Mouse (Mus musculus) neural tube, embryonic 12.5 days (tissue): ENCODE results near the gene Has3. TPM values are rescaled to one million over a fixed set of nuclear protein-coding genes. Genes with fewer than 3 reads are reported as not detected.

Experiments
- ATAC-seq: fragments of 200-750 bp; cut with Nextera tagmentation; 2 replicates; pipeline ENCODE4 v1.8.0; 2017; ENCODE audit warnings: low read depth, mild to moderate bottlenecking, moderate TSS enrichment, moderate library complexity; ENCODE audit not compliant: low FRiP score
- H3K27ac ChIP-seq: fragments of 300-500 bp; sonication (generic); 2 replicates; pipeline ENCODE4 v1.5.1; 2016
- H3K27me3 ChIP-seq: fragments of 300-500 bp; sonication (generic); replicated peaks from 2 replicates; pipeline ENCODE4 v1.6.1; 2016; ENCODE audit warnings: mild to moderate bottlenecking
- H3K36me3 ChIP-seq: fragments of 300-500 bp; sonication (generic); 2 replicates; pipeline ENCODE4 v1.6.1; 2016; ENCODE audit warnings: mild to moderate bottlenecking
- H3K4me1 ChIP-seq: fragments of 300-500 bp; sonication (generic); 2 replicates; pipeline ENCODE4 v1.6.1; 2016
- H3K4me2 ChIP-seq: fragments of 300-500 bp; sonication (generic); replicated peaks from 2 replicates; pipeline ENCODE4 v1.6.1; 2016; ENCODE audit warnings: mild to moderate bottlenecking
- H3K4me3 ChIP-seq: fragments of 300-500 bp; sonication (generic); 2 replicates; pipeline ENCODE4 v1.5.1; 2016
- H3K9ac ChIP-seq: fragments of 300-500 bp; sonication (generic); 2 replicates; pipeline ENCODE4 v1.6.1; 2016; ENCODE audit warnings: mild to moderate bottlenecking
- H3K9me3 ChIP-seq: fragments of 300-500 bp; sonication (generic); 2 replicates; pipeline ENCODE4 v1.6.1; 2016; ENCODE audit warnings: mild to moderate bottlenecking
- WGBS: fragments of 180-500 bp; shearing (Covaris S2); methylation state at CpG from one replicate; pipeline ENCODE4 v1.1.7; 2016; 5-methylcytosine and 5-hydroxymethylcytosine counted together
- polyA plus RNA-seq: library from polyadenylated mRNA; unstranded; fragments of >200 nt; fragmentation: Nextera tagmentation; extraction: Ambion mirVana; gene quantifications from 2 replicates; pipeline ENCODE4 v1.2.1, GENCODE M21; 2016

The Has3 gene
- polyA plus RNA-seq, 1 experiment from 2014 or later, result 0.27 TPM

- H3K4me3 ChIP-seq, result peak overlapping the region; percentile 91
- H3K9me3 ChIP-seq, result no peaks in the 10 kb centered on the region
- H3K4me2 ChIP-seq, result peak overlapping the region; percentile 76
- H3K4me1 ChIP-seq, result peaks cover 14% of the 10 kb centered on the region; the same call in 1 of the 2 replicates
- 1% methylated on average over 15 of the region's 15 CpGs for WGBS
- peaks cover 7% of the 10 kb centered on the region for H3K36me3 ChIP-seq
- ATAC-seq, result peak; percentile 23; the same call in 1 of the 2 replicates
- peak overlapping the region; percentile 97 for H3K9ac ChIP-seq
- no peaks in the 10 kb centered on the region for H3K27me3 ChIP-seq
- H3K27ac ChIP-seq, result peak overlapping the region; percentile 79; the same call in 1 of the 2 replicates
Measured at GRCm38 (mm10) chr8:106892210-106892805, 22.3 kb downstream of the Has3 start.

- H3K36me3 ChIP-seq, result peaks cover 13% of the 10 kb centered on the region
- no peaks in the 10 kb centered on the region for H3K9me3 ChIP-seq
- peak overlapping the region; percentile 79 for H3K27ac ChIP-seq
- peak overlapping the region; percentile 76 for H3K4me2 ChIP-seq
- H3K4me1 ChIP-seq, result peaks cover 14% of the 10 kb centered on the region; the same call in 1 of the 2 replicates
- H3K9ac ChIP-seq, result peak overlapping the region; percentile 97
- WGBS, result 1% methylated on average over 57 of the region's 57 CpGs
- no peaks in the 10 kb centered on the region for H3K27me3 ChIP-seq
- ATAC-seq, result peak; percentile 86
- H3K4me3 ChIP-seq, result peak overlapping the region; percentile 91
Measured at GRCm38 (mm10) chr8:106892806-106893451, 22.9 kb downstream of the Has3 start.

GRCm38 (mm10) chr8:106893481-106894156 lies 23.6 kb downstream of the Has3 start, which contains the start of gene Utp4:
Gene Utp4 (plus strand): TSS chr8:106893636.
- H3K9ac ChIP-seq, result peak within 1 kb of the TSS; percentile 97
- under 1% methylated on average over 63 of the region's 63 CpGs for WGBS
- peaks cover 20% of the 10 kb centered on the region for H3K36me3 ChIP-seq
- peak within 1 kb of the TSS; percentile 76 for H3K4me2 ChIP-seq
- peak within 1 kb of the TSS; percentile 79 for H3K27ac ChIP-seq
- peak within 1 kb of the TSS; percentile 91 for H3K4me3 ChIP-seq
- peak; percentile 95 for ATAC-seq
- no peaks in the 10 kb centered on the region for H3K9me3 ChIP-seq
- no peaks in the 10 kb centered on the region for H3K27me3 ChIP-seq
- H3K4me1 ChIP-seq, result peaks cover 14% of the 10 kb centered on the region; the same call in 1 of the 2 replicates

- no peak overlapping the region for H3K4me2 ChIP-seq
- WGBS, result 84% methylated on average over 5 of the region's 5 CpGs
- no peaks in the 10 kb centered on the region for H3K27me3 ChIP-seq
- 0 out of 2 replicates have a peak, but pooled peaks cover under 1% of the 10 kb centered on the region for H3K4me1 ChIP-seq
- H3K9me3 ChIP-seq, result no peaks in the 10 kb centered on the region
- H3K36me3 ChIP-seq, result peaks cover 74% of the 10 kb centered on the region
- no peak for ATAC-seq
- no peak overlapping the region for H3K4me3 ChIP-seq
- H3K9ac ChIP-seq, result no peak overlapping the region
- H3K27ac ChIP-seq, result no peak overlapping the region
Measured at GRCm38 (mm10) chr8:106899473-106899872, 29.4 kb downstream of the Has3 start.

GRCm38 (mm10) chr8:106905727-106906480 lies 35.9 kb downstream of the Has3 start:
- 93% methylated on average over 17 of the region's 17 CpGs for WGBS
- no peak for ATAC-seq
- H3K36me3 ChIP-seq, result peaks cover 84% of the 10 kb centered on the region

GRCm38 (mm10) chr8:106906635-106907034 lies 36.6 kb downstream of the Has3 start:
- ATAC-seq, result no peak
- Histone ChIP-seq H3K4me2 (no peak overlapping the region), H3K9ac (no peak overlapping the region), H3K36me3 (peaks cover 82% of the 10 kb centered on the region), H3K27me3 (no peaks in the 10 kb centered on the region), H3K27ac (no peak overlapping the region), H3K4me1 (no peaks in the 10 kb centered on the region), H3K4me3 (no peak overlapping the region), H3K9me3 (no peaks in the 10 kb centered on the region)
- 96% methylated on average over 6 of the region's 6 CpGs for WGBS

More at GRCm38 (mm10) chr8:106905727-106906480, 35.9 kb downstream of the Has3 start:
- Histone ChIP-seq H3K9me3 (no peaks in the 10 kb centered on the region), H3K27ac (no peak overlapping the region), H3K9ac (no peak overlapping the region), H3K4me1 (no peaks in the 10 kb centered on the region), H3K27me3 (no peaks in the 10 kb centered on the region), H3K4me2 (no peak overlapping the region), H3K4me3 (no peak overlapping the region)

- 92% methylated on average over 6 of the region's 6 CpGs for WGBS
- Histone ChIP-seq H3K4me2 (no peak overlapping the region), H3K9me3 (no peaks in the 10 kb centered on the region), H3K4me3 (no peak overlapping the region), H3K36me3 (peaks cover 81% of the 10 kb centered on the region), H3K9ac (no peak overlapping the region), H3K27ac (no peak overlapping the region), H3K4me1 (no peaks in the 10 kb centered on the region), H3K27me3 (no peaks in the 10 kb centered on the region)
- no peak for ATAC-seq
Measured at GRCm38 (mm10) chr8:106907450-106907849, 37.4 kb downstream of the Has3 start.

- H3K4me2 ChIP-seq, result no peak overlapping the region
- WGBS, result 94% methylated on average over 7 of the region's 7 CpGs
- no peak for ATAC-seq
Measured at GRCm38 (mm10) chr8:106908291-106908690, 38.2 kb downstream of the Has3 start.

GRCm38 (mm10) chr8:106913631-106914030 lies 43.6 kb downstream of the Has3 start:
- Histone ChIP-seq H3K4me1 (no peaks in the 10 kb centered on the region), H3K9me3 (no peaks in the 10 kb centered on the region), H3K4me3 (no peak overlapping the region), H3K4me2 (no peak overlapping the region), H3K27me3 (no peaks in the 10 kb centered on the region), H3K36me3 (peaks cover 76% of the 10 kb centered on the region), H3K9ac (no peak overlapping the region), H3K27ac (no peak overlapping the region)
- ATAC-seq, result no peak
- whole genome bisulfite sequencing, result 97% methylated on average over 10 of the region's 10 CpGs

More at GRCm38 (mm10) chr8:106908291-106908690, 38.2 kb downstream of the Has3 start:
- peaks cover 78% of the 10 kb centered on the region for H3K36me3 ChIP-seq
- no peaks in the 10 kb centered on the region for H3K4me1 ChIP-seq
- no peaks in the 10 kb centered on the region for H3K9me3 ChIP-seq
- H3K9ac ChIP-seq, result no peak overlapping the region
- H3K27ac ChIP-seq, result no peak overlapping the region
- no peaks in the 10 kb centered on the region for H3K27me3 ChIP-seq
- H3K4me3 ChIP-seq, result no peak overlapping the region

- 93% methylated on average over 8 of the region's 8 CpGs for WGBS
- Histone ChIP-seq H3K27ac (no peak overlapping the region), H3K9me3 (no peaks in the 10 kb centered on the region), H3K36me3 (peaks cover 83% of the 10 kb centered on the region), H3K4me1 (no peaks in the 10 kb centered on the region), H3K4me3 (no peak overlapping the region), H3K4me2 (no peak overlapping the region), H3K9ac (no peak overlapping the region), H3K27me3 (no peaks in the 10 kb centered on the region)
- no peak for ATAC-seq
Measured at GRCm38 (mm10) chr8:106919721-106920394, 49.8 kb downstream of the Has3 start.

- H3K4me2 ChIP-seq, result no peak overlapping the region
- H3K27ac ChIP-seq, result no peak overlapping the region
- H3K9me3 ChIP-seq, result no peaks in the 10 kb centered on the region
- no peak overlapping the region for H3K4me3 ChIP-seq
- ATAC-seq, result no peak
- no peak overlapping the region for H3K9ac ChIP-seq
- H3K4me1 ChIP-seq, result no peaks in the 10 kb centered on the region
- H3K36me3 ChIP-seq, result peaks cover 78% of the 10 kb centered on the region
- WGBS, result 97% methylated on average over 5 of the region's 5 CpGs
- H3K27me3 ChIP-seq, result no peaks in the 10 kb centered on the region
Measured at GRCm38 (mm10) chr8:106920395-106920741, 50.3 kb downstream of the Has3 start.
